Mouse (Mus musculus) retina, postnatal 7 days (tissue): Measurements from ENCODE around the gene Rpsa.
A peak's percentile ranks its signal among the peaks of the same experiment; 100 is the strongest.
"Not testable (repeated sequence)": the region's sequence is repeated elsewhere in the genome, so short reads cannot be mapped to it uniquely, and the experiment has no call there.

Source experiments
- DNase-seq: peaks from one replicate; pipeline ENCODE4 v3.0.0-alpha.2; 2012; ENCODE audit warnings: low read depth, low spot score

The Rpsa gene

GRCm38 (mm10) chr9:120127538-120128251 is at the start of gene Rpsa:
Rpsa (plus strand) TSS chr9:120127689.
- peak; percentile 98 for DNase-seq

- no peak for DNase-seq
Observed at GRCm38 (mm10) chr9:120078241-120078640, 49.2 kb upstream of the Rpsa start.

- DNase-seq: no peak
Observed at GRCm38 (mm10) chr9:120079901-120080300, 47.6 kb upstream of the Rpsa start.

GRCm38 (mm10) chr9:120080546-120081108 is 46.9 kb upstream of the Rpsa start:
- no peak for DNase-seq

DNA sequence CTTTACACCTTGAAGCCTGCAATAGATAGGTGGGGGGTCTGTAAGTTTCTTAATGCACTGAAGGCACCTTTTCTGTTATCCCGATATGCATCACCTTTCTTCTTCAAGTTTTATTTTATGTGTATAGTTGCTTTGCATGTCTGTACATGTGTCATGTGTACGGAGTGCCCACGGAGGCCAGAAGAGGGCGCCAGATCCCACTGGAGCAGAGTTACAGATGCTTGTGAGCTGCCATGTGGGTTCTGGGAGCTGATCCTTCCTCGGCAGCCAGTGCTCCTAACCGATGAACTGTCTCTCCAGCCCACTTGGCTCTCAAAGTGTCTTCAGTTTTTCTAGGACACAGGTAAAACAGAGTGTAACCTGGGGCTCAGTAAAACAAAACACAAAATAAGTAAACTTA is 46.2 kb upstream of the Rpsa start:
- DNase-seq: no peak

GRCm38 (mm10) chr9:120081967-120082366 is 45.5 kb upstream of the Rpsa start:
- DNase-seq: no peak

DNA sequence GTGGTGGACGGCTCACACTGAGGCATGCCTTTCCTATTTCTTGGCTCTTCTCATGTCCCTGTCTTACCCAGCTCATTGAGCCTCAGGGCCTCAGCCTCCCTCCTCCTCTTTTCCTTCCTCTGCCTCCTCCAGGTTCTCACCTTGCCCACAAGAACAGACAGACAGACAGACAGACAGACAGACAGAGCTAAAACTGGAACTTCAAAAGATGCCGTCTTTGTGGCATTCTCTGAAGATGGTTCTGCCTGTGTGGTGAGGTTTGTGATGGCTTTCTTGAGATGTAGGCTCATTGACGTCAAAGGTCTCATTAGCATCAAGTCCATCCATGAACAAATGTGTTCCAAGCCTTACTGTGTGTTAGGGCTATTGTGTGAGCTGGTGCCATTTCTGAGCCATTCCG is 44.8 kb upstream of the Rpsa start:
- DNase-seq: no peak

DNA sequence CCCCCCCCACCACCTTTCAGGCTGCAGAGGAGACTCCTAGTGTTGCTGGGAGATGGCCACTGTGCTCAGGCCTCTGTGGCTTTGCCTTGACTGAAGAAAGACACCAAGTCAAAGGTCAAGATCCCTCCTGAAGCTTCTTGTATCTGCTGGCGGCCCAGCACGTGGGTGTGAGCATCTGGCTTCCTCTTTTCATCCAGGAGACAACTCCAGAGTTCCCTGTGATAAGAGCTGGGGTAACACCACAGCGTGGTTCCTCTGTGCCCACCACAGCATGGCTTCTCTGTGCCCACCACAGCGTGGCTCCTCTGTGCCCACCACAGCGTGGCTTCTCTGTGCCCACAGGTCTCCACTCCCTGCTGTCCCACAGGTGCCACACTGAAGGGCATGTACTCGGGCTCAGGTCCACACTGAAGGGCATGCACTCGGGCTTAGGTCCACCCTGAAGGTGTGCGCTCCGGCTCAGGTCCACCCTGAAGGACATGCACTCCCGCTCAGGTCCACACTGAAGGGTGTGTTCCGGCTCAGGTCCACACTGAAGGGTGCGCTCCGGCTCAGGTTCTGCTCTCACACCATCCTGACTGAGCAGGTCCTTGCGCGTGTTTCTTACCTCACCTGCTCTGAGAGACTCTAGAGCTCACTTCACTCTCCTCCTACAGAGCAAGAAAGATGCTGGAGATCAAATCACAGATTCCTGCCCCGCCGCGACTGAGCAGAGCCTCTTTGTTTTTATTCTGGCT is 44.2 kb upstream of the Rpsa start:
- no peak for DNase-seq

- no peak for DNase-seq
Observed at GRCm38 (mm10) chr9:120084406-120084805, 43.1 kb upstream of the Rpsa start.

DNA sequence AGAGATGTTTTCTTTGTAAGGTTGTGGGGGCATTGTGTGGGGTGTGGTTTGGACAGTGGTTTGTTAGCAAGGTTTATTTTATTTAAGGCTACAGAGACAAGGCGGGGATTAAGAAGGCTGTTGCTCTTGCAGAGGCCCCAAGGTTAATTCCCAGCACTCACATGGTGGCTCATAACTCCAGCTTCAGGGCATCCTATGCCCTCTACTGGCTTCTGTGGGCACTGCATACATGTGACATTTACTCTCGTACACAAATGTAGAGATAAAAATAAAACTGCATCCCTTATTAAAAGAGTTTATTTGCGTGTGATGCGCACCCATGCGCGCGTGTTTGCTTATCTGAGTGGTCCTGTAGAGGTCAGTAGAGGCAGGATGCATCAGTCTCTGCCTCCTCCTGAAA is 38.4 kb upstream of the Rpsa start:
- no peak for DNase-seq

DNA sequence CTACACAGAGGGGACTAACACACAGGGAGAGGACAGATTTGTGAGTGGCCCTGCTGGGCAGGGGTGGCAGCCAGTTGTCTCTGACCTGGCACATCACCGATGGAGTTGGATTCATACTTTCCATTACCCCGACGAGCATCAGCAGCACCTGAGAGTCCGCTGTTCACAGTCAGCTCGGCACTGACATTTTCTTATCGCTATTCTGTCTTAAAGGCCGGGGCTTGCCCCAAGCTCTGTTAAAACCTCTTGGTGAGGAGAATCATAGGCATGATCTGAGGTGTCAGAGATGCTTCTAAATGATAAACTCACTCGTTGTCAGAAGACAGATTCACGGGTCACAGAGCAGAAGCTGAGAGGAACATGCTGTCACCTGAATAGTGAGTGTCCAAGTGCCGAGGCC is 36.4 kb upstream of the Rpsa start:
- DNase-seq: no peak

GRCm38 (mm10) chr9:120091696-120092238 is 35.7 kb upstream of the Rpsa start, which contains the start of gene Ccr8:
Ccr8 (plus strand) TSS chr9:120092114.
- DNase-seq: no peak

DNA sequence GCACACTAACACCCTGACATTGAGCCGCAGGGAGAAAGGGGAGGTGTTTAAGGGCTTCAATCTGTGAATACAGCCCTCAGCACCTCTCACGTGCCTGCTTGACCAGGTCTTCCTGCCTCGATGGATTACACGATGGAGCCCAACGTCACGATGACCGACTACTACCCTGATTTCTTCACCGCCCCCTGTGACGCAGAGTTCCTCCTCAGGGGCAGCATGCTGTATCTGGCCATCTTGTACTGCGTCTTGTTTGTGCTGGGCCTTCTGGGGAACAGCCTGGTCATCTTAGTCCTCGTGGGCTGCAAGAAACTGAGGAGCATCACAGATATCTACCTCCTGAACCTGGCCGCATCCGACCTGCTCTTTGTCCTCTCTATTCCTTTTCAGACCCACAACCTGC is 33.8 kb upstream of the Rpsa start:
- no peak for DNase-seq

DNA sequence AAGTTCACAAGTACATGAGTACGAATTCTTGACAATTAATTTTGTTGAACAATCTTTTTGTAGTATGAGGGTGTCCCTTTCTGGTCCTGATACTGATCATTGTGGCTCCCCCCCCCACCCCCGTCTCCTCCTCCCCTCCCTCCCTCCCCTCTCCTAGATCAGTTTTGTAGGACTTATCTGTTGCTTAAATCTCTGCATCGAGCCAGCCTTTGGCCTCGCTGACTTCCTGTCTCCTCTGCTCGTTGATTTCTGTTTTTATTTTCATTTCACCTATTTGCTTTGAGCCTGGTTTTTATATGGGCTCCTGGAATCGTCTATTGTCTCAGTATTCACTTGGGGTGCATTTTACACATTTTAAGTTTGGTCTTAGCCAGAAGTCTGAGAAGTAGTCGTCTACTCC is 31.6 kb upstream of the Rpsa start:
- no peak for DNase-seq

DNA sequence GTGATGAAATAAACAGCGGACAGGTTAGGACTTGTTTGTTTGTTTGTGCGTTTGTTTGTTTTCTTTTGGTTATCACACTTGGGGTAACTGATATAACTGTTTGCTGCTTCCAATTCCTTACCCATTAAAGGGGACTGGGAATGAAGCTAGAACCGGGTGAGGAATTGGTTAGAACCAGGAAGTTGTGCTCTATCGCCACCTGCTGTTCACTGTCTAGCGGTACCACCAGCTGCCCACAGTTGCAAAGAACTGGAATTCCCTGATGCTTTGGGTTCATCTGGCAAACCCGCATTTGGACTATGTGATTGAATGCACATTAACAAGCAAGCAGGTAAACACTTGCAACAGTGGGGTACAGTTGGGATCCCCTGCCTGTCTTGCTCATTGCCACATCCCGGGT is 28.8 kb upstream of the Rpsa start:
- peak; percentile 56 for DNase-seq

DNA sequence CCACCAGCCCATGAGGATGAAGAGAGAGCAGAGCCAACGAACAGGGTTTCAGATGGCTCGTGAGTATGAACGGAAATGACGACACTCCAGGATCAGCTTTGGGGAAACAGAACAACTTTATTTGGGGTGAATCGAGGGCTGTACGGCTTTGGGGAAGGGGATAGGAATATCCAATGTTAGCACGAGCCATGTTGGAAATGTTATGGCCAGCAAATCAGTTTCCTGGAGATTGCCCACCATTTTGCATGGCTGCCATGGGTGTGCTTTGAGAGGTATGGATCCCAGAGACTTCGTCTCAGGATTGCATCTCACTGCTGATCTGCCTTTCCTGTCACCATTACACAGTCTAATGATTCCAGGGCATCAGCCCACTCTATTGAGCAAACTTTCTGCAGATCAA is 28.2 kb upstream of the Rpsa start:
- no peak for DNase-seq

DNA sequence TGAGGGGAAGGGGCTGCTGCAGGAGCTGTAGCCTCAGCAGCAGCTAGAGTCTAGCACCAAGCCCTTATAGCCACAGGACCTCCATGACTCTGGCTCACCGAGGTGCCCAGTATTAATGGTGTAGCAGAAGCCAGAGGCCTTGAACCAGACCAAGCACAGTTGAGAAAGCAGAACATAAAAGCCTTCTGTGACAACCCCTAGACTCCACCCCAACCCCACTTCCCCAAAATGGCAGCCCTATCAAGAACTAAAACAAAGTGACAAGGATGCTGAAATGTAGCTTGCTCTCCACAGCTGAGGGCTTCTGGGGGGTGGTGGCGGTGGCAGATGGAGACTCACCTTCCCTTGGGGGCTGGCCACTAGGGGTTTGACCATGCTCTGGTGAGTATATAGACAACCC is 26.3 kb upstream of the Rpsa start:
- no peak for DNase-seq

DNA sequence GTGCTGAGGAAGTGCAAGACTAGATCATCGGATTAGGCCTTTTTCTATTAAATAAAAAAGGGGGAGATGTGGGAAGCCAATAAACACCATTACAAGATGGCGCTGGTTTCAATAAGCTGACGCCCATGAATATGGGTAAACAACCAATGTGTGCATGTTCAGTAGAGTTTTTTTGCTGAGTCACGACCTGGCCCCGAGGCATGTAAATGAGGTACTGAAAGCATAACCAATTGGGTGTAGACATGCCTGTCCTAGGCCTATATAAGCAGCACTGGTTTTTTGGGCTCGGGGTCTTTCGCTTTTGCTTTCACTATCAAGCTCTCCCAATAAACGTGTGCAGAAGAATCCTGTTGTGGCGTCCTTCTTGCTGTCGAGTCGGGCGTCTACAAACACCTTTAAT is 18.5 kb upstream of the Rpsa start:
- DNase-seq: not testable (repeated sequence)

DNA sequence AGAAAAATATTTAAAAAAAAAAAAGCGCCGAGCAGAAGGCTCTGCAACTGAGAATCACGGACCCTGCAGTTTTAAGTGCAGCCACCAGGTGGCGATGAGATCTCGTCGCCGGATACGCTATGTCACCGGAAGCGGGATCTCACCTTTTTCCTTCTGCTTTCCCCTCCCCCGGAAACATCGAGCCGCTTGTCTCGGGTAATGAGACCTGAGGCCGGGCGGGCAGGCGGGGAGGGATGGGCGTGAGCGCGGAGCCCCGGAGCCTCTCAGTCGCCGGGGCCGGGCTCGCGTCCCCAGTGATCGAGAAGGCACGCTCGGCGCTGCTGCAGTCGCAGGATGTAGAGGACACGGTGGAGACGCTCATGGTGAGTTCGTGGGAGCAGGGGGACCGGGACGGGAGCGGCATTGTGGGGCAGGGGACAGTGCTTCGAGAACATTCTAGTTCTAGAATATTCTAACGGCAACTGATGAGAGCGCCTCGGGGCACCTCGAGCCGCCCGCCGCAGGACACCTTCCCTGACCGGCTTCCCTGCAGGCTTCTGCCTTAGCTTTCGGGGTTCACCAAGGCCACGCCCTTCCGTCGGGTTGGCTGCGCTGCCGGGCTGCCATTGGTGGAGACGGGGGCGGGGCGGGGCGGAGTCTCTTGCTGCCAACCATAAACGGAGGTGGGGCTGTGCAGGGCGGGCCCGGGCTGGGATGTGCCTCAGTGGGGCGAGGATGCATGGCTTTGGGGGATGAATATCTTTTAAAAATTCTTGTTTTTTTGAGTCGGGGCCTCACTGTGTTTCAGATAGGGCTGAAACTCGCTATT is 17.1 kb upstream of the Rpsa start, which contains the start of gene Slc25a38:
TSS of gene Slc25a38 (plus strand) at position 164 of the 808 bp plus-strand sequence.
- DNase-seq: peak; percentile 87

GRCm38 (mm10) chr9:120111156-120111945 is 16.1 kb upstream of the Rpsa start:
- no peak for DNase-seq

DNA sequence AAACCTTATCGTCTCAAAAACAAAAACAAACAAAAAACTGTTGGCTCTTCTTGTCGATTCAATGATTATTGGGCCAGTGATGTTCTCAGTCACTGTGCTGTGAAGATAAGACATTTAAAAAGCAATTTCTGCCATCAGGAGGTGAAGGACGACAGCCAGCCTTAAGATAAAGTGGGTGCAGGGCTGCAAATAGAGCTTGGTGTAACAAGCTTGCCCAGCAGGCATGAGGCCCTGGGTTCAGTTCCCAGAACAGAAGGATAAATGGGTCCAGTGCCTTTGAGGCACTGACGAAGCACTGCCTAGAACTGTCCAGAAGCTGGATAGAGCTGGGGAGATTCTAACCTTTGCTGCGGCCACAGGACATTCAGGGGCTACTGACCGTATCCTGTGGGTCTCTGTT is 15.0 kb upstream of the Rpsa start:
- no peak for DNase-seq
